Mouse (Mus musculus) gastrocnemius, postnatal 4 days (tissue): Measurements from ENCODE around the gene Katnal1. TPM values are rescaled to one million over a fixed set of nuclear protein-coding genes. Genes with fewer than 3 reads are reported as not detected.

Experiments used
- DNase-seq, 2 experiments: peaks; one replicate each; pipeline ENCODE4 v3.0.0; 2021 to 2022; ENCODE audit warnings: low spot score in 2 of 2, mixed read lengths in 2 of 2
- total RNA-seq, 2 experiments: library from RNA; stranded (reverse); gene quantifications; 2 replicates each; pipeline ENCODE4 v1.2.3; 2021

Katnal1 gene
- total RNA-seq, 2 experiments from 2014 or later = 10.4 to 12.4 TPM

- no peak for DNase-seq
Measured at GRCm38 (mm10) chr5:148955575-148955974, 26.5 kb upstream of the Katnal1 start.

DNA sequence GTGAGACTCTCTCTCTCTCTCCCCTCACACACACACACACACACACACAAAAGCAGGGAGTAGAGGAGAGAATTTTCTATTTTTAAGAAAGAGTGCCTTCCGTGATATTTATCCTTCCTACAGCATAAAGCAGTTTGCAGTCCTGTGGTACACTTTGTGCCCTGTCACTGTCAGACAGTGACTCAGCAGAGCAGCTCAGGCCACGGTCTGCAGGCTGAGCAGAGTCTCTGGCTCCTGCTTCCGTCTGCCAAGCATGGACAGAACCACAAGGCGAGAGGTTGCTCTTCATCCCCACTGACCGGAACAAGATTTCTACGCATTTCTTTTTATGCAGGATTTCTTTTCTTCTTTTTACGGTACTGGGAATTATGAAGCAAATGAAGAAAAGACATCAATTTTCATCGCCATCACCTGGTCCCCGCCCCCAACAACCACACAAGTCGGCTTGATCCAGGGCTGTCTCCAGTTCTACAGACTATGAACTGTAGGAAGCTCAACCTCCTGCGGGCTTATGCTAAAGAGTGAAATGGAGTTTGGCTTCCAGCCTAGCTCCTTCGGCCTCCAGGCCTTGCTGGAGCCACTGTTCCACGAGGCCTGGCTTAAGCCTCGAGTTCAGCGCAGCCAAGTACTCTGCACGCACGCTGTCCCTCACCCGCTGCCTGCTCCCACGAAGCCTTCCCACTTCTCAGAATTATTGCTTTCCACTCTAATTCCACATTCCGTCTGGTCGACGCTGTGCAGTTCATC lies 25.4 kb upstream of the Katnal1 start:
- DNase-seq = peak in 1 of 2 experiments; percentile 42

DNA sequence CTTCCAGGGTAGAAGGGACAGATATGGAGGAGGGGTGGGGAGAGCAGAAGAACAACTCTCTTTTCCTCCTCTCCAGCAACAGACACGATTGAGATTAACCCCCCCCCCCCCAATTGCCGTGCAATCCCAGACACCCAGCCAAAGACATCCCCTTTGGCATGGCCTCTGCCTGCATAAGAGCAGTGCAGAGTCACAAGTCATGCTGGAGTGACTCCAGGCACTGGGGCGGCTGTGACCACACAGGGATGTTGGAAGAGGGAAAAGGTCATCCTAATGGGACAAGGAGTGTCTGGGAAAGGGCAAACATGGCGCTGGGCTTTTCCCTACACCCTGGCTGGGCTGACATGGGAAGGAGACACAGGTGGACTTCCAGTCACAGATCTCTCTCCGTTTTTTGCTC lies 24.0 kb upstream of the Katnal1 start:
- peak in 1 of 2 experiments; percentile 75 for DNase-seq

- no peak for DNase-seq
Measured at GRCm38 (mm10) chr5:148952419-148952818, 23.3 kb upstream of the Katnal1 start.

DNA sequence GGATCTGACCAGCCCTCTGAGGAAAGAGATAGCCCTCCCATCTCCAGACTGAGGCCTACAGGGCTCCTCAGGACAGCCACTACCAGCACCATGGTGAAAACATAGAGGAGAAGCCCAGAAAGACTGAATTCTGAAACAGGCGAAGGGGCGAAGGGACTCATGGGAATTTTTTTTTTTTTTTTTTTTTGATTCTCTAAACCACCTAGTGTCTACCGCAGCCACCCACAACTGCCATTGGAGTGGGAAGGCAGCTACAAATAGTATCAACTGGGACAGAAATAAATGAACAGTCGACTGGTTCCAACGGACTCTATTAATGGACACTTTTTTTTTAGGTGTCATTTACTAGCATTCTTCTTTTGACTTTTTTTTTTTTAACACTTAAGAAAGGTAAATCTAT lies 22.2 kb upstream of the Katnal1 start:
- DNase-seq = no peak

DNA sequence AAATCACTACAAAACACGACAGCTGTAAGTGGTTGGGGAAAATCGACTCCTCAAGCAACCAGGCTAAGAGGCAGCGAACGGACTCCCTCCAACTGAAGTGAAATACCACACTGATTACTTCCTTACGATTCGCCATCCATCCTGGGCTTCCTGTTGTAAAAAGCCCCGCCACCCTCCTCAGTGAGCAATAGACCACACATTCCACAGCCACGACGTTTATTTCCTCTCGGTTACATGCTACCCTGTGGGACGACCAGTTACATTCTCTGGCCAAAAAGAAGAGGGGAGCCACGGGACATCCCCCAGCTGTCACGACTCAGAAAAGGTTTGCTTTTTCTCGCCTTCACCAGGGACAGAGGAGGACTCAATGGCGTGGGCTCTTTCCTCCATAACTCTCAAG lies 20.9 kb upstream of the Katnal1 start:
- no peak for DNase-seq

- DNase-seq = no peak
Measured at GRCm38 (mm10) chr5:148948577-148948976, 19.5 kb upstream of the Katnal1 start.

GRCm38 (mm10) chr5:148947412-148947811 lies 18.3 kb upstream of the Katnal1 start:
- DNase-seq = no peak

GRCm38 (mm10) chr5:148946787-148947186 lies 17.7 kb upstream of the Katnal1 start:
- no peak for DNase-seq

- no peak for DNase-seq
Measured at GRCm38 (mm10) chr5:148945735-148946134, 16.6 kb upstream of the Katnal1 start.

GRCm38 (mm10) chr5:148944024-148944423 lies 14.9 kb upstream of the Katnal1 start:
- DNase-seq = no peak

DNA sequence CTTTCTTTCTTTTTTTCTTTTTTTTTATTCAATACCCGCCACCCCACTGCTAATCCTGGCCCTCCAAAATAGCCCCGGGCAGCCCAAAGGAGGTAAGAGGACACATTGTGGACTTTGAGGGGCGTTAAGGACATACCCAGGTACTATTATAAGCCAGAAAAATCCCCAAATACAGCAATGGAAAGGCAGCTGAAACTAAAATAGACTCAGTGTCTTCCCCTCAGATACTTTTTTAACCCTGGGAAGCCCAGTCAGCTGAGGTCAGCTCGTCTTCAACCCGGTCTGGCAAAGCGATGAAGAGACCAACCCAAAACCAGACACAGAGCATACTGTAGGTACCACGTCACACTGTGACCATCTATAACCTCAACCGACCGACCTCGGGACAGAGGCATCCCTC lies 14.3 kb upstream of the Katnal1 start:
- DNase-seq = no peak

GRCm38 (mm10) chr5:148942957-148943356 lies 13.8 kb upstream of the Katnal1 start:
- DNase-seq = no peak

GRCm38 (mm10) chr5:148942305-148942704 lies 13.2 kb upstream of the Katnal1 start:
- DNase-seq = no peak

- no peak for DNase-seq
Measured at GRCm38 (mm10) chr5:148941867-148942266, 12.7 kb upstream of the Katnal1 start.

DNA sequence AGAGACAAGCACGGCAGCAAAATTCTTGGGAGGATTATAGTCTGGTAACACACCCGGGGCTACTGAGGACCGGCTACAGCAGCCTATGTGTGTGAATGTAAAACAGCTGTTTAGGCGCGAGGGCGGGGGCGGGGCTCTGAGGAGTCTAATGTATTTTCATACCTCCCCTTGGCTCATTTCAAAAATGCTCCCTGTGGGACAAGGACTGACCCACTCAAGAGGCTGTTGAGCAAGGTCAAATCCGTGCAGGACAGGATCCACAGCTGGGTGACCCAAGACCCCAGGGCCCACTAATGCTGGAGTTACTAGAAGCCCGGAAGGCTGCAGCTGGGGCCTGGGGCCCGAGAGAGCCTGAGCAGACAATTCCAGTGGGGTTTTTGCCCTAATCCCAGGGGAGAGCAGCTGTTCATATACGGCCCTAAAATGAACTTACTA lies 10.8 kb upstream of the Katnal1 start:
- peak in 1 of 2 experiments; percentile 33 for DNase-seq

DNA sequence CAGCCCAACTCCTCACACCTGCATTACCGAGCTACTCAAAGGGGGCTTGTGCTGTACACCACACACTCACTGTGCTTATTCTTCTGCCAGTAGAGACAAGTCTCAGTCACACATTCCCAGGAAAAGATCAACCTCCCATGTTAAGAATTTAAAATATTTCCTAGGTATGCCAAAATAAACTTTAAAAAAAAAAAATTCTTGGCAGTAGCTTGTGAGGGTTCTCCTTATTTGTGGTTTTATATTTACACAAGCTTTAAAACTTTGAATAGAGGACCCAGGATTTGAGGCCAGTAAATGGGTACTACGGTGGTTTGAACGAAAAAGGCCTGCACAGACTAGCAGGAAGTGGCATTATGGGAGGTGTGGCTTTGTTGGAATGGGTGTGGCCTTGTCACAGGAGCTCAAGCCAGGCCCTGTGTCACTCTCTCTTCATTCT lies 7.4 kb upstream of the Katnal1 start:
- DNase-seq = no peak

GRCm38 (mm10) chr5:148935871-148936270 lies 6.8 kb upstream of the Katnal1 start:
- no peak for DNase-seq

DNA sequence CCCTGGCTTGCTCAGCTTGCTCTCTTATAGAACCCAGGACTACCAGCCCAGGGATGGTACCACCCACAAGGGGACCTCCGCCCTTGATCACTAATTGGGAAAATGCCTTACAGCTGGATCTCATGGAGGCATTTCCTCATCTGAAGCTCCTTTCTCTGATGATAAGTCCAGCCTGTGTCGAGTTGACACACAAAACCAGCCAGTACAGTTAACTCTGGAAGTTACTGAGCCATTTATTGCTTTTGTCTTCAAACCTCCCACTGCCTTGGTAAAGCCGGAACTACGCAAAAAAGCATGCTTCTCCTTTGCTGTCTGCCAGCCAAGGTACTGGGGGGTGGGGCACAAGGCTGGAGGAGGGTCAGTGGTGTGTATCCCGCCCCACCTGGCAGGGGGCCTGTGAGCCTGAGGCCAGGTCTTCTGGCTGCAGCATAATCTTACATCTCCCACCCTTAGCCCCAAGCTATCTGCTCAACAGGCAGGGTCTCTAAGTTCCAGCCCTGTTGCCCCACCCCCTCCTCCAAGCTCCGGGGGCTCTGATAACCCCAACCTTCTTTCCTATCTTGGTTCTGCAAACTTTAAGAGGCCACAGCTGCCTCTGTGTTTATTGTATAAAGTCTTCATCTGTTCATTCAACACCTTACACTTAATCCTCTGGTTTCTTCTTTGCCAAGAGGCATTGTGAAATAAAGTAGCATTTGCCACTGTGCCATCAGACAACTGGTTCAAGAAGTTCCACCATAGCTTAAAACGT lies 6.1 kb upstream of the Katnal1 start:
- no peak for DNase-seq

DNA sequence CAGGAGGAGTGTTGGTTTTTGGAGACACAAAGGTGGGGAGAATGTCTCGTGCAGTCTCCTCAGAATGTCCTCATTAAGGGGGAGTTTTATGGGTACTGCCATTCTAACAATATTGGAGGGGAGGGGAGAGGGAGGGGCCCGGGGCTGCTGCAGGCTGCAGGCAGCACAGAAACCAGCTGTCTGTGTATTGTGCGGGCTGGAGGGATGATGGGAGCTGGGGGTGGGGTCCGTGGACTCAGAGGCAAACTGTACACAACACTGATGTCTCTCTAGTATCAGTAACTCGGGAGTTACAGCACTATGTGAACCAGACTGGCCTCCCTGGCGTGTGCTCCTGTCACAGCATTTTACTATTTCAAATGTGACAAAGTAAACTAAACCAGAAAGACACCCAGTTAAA lies 5.3 kb upstream of the Katnal1 start:
- DNase-seq = no peak

DNA sequence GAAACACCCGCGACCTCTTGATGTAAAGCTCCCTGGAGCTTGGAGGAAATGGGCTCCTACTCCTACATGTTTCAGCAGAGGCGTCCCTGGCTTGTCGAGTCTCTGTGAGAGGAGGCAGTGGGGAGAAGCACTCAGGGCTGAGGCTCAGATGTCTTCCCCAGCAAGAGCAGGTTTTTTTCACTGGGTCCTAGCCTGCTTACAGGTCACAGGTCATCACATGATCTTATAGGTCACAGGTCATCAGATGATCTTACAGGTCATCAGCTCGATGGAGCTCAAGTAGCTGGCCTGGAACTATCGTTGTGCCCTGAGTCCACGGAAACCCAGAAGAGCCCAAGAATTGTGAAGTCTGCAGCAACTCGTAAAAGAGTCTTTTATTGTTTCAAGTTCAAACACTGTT lies 4.6 kb upstream of the Katnal1 start:
- no peak for DNase-seq

- no peak for DNase-seq
Measured at GRCm38 (mm10) chr5:148931301-148931700, 2.2 kb upstream of the Katnal1 start.
